Mouse (Mus musculus) WW6 (cell line): Measurements from ENCODE around the gene Tmem205.

Experiments
- DNase-seq: peaks from one replicate; pipeline ENCODE4 v3.0.0-alpha.2; 2013; ENCODE audit warnings: low read depth, low spot score

Gene Tmem205

DNA sequence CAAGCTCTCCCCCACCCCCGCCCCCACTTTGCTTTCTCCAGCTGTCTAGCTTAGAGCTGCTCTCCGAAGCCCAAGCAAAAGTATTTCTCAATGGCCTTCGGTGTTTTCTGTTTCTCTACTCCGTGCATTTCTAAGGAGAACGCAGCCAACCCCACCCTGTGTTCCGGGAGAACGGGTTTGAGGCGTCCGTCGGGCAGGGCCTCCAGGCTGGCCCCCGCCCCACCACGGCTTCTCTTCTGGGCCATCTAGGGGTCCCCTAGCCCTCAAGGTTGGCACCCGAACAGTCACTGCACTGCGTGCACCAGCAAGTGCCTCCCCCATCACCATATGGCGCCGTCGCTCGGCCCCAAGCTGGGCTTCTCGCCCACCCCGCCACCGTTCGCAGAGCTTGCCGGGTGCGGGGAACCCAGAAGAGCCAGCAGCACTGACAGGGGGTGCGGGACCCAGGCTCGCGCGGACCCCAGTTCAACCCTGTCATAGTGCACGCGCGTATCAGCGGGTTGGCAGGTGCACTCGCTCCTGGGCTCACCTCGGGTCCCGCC lies 9.8 kb downstream of the Tmem205 start:
- no peak for DNase-seq

DNA sequence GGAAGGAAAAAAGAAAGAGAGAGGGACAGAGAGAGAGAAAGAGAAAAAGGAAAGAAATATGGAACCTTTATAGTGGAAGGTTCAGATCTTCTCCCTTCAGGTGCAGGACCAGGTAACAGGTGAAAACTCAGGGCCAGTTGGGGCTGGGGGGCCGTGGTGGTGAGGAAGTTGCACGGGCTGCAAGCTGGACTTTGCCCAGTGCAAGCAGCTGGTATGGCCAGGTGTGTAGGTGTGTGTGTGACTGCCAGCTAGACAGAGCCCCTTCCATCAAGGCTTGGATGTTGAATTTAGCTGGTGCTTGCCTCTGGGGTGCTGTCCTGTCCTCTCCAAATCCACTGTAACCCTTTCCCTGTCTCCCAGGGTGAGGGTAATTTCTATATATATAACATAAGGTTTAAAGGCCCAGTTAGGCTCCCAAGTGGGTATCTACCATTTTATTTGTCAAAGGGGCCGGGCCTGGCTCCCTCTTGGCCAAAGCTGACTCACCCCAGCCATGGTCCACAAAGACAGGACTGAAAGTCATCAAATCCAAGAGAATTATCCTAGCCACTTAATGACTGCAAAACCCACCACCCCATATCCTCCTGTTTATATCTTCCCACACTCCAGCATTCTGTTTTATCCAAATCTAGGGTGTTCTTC lies 10.4 kb downstream of the Tmem205 start:
- DNase-seq: no peak

DNA sequence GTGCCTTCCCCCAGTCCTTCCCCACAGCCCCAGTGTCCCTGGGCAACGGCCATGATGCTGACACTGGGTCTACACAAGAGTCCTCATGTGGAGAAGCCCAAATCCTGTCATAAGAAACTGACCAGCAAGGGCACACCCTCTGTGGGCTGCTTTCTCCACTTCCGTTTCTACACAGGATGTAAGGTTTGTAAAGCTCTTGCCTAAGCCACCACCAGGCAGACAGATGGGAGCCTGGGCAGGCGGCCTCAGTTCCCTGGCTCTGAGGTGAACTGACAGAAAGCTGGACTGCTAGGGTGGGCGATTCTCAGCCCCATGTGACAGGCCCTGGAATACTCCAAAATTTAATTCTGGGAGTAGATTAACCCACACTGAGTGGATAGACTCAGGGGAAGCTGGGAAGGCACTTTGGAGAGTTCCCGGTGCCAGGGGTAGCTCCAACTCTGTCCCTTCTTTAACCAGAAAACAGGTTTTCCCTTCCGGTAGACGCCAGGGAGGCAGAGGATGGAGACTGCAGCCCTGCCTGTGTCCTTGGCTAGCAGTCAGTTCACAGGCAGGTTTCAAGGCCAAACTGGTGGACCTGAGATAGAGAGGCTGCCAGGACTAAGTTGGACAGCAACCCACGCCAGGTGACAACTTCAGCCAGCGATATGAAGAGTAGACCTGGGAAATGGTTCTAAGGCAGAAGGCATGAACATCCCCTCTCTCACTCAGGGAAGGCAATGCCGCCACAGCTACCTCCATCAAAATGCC lies 17.7 kb downstream of the Tmem205 start:
- no peak for DNase-seq

- DNase-seq: no peak
Observed at GRCm38 (mm10) chr9:21908216-21908615, 19.1 kb downstream of the Tmem205 start.

- no peak for DNase-seq
Observed at GRCm38 (mm10) chr9:21904031-21904430, 23.3 kb downstream of the Tmem205 start.

GRCm38 (mm10) chr9:21901223-21901820 lies 26.0 kb downstream of the Tmem205 start:
- DNase-seq: no peak

- no peak for DNase-seq
Observed at GRCm38 (mm10) chr9:21889229-21889628, 38.1 kb downstream of the Tmem205 start.

- DNase-seq: no peak
Observed at GRCm38 (mm10) chr9:21876601-21877000, 50.8 kb downstream of the Tmem205 start.

DNA sequence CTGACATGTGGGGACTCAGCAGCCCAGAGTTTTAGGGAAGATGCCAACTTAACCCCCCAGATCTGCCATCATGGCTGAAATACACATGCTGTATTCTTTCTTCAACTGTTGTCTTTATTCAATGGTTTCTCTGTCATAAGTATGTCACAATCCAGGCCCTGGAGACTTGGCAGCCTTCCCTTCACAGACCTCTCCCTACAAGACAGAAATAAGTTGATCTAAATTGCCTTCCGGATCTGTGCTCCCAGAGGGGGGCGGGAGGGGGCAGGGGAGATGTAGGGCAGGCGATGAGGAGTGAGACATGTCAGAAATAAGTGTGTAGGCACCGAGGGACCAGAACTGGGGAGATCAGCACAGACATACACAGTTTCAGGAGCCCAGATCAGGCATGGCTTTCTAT lies 55.2 kb downstream of the Tmem205 start:
- no peak for DNase-seq
